Mouse (Mus musculus): ENCODE results near the gene Idua.

- no peak for TF ChIP-seq POLR2A (IDR thresholded peaks at IDR 0.05; ENCODE audit: borderline replicate concordance, extremely low read depth, insufficient read depth, insufficient read length, poor library complexity, severe bottlenecking)
- no peak for TF ChIP-seq CTCF (IDR thresholded peaks at IDR 0.05; ENCODE audit: borderline replicate concordance, extremely low read depth, insufficient read depth, insufficient read length)
Measured at GRCm38 (mm10) chr5:108647311-108647710, 12.8 kb upstream of the Idua start.
